Mouse (Mus musculus) bone marrow macrophage, adult 2 months (primary cell): Measurements from ENCODE around the gene Kank2.

Source experiments
- CTCF ChIP-seq: IDR thresholded peaks from 2 replicates; pipeline ENCODE4 v1.5.1; 2012; ENCODE audit warnings: low read depth, mild to moderate bottlenecking, low read length, moderate library complexity
- POLR2A ChIP-seq: IDR thresholded peaks from 2 replicates; pipeline ENCODE4 v1.6.1; 2012; ENCODE audit warnings: mild to moderate bottlenecking, low read depth, low read length, borderline replicate concordance

- TF ChIP-seq POLR2A (no peak), CTCF (no peak)
These were observed 24.1 kb upstream of the Kank2 start for GRCm38 (mm10) chr9:21822686-21823085.
